Mouse (Mus musculus): ENCODE data around the gene Sema4b.

The Sema4b gene

GRCm38 (mm10) chr7:80197941-80198778, 11.5 kb downstream of the Sema4b start:
- in situ Hi-C loops (cut with MboI): no loop called here

GRCm38 (mm10) chr7:80198863-80199262, 12.2 kb downstream of the Sema4b start:
- in situ Hi-C loops (cut with MboI): no loop called here

- in situ Hi-C loops (cut with MboI): no loop called here
These were observed 12.6 kb downstream of the Sema4b start for GRCm38 (mm10) chr7:80199286-80199685.

GRCm38 (mm10) chr7:80199851-80200587, 13.4 kb downstream of the Sema4b start:
- in situ Hi-C loops (cut with MboI): no loop called here

GRCm38 (mm10) chr7:80200588-80200945, 13.9 kb downstream of the Sema4b start:
- in situ Hi-C loops (cut with MboI): no loop called here

- in situ Hi-C loops (cut with MboI): no loop called here
These were observed 14.4 kb downstream of the Sema4b start for GRCm38 (mm10) chr7:80200963-80201539.

GRCm38 (mm10) chr7:80201888-80202540, 15.4 kb downstream of the Sema4b start:
- in situ Hi-C loops (cut with MboI): no loop called here

- in situ Hi-C loops (cut with MboI): no loop called here
These were observed 16.3 kb downstream of the Sema4b start for GRCm38 (mm10) chr7:80202961-80203360.

- in situ Hi-C loops (cut with MboI): no loop called here
These were observed 17.0 kb downstream of the Sema4b start for GRCm38 (mm10) chr7:80203638-80204096.

GRCm38 (mm10) chr7:80204362-80204761, 17.7 kb downstream of the Sema4b start:
- in situ Hi-C loops (cut with MboI): no loop called here

- in situ Hi-C loops (cut with MboI): no loop called here
These were observed 18.3 kb downstream of the Sema4b start for GRCm38 (mm10) chr7:80204961-80205360.

- in situ Hi-C loops (cut with MboI): no loop called here
These were observed 19.3 kb downstream of the Sema4b start for GRCm38 (mm10) chr7:80205705-80206589.

GRCm38 (mm10) chr7:80207314-80207731, 20.7 kb downstream of the Sema4b start:
- in situ Hi-C loops (cut with MboI): no loop called here

GRCm38 (mm10) chr7:80208026-80208642, 21.5 kb downstream of the Sema4b start:
- in situ Hi-C loops (cut with MboI): no loop called here

- in situ Hi-C loops (cut with MboI): no loop called here
These were observed 22.2 kb downstream of the Sema4b start for GRCm38 (mm10) chr7:80208738-80209430.

- in situ Hi-C loops (cut with MboI): loop anchor here (5.0 kb wide), 1 partner anchor 67 kb away; no protein-coding TSS in a partner anchor
These were observed 23.0 kb downstream of the Sema4b start for GRCm38 (mm10) chr7:80209669-80210068.

GRCm38 (mm10) chr7:80210982-80211381, 24.3 kb downstream of the Sema4b start:
- in situ Hi-C loops (cut with MboI): loop anchor here (5.0 kb wide), 1 partner anchor 69 kb away; no protein-coding TSS in a partner anchor

- in situ Hi-C loops (cut with MboI): loop anchor here (5.0 kb wide), 1 partner anchor 71 kb away; no protein-coding TSS in a partner anchor
These were observed 27.0 kb downstream of the Sema4b start for GRCm38 (mm10) chr7:80213604-80214003.

- in situ Hi-C loops (cut with MboI): loop anchor here (5.0 kb wide), 1 partner anchor 72 kb away; no protein-coding TSS in a partner anchor
These were observed 27.8 kb downstream of the Sema4b start for GRCm38 (mm10) chr7:80214459-80214858.

GRCm38 (mm10) chr7:80215398-80215797, 28.8 kb downstream of the Sema4b start:
- in situ Hi-C loops (cut with MboI): no loop called here
